Mouse (Mus musculus): ENCODE data around the gene Olfr1214. TPM values are rescaled to one million over a fixed set of nuclear protein-coding genes. Genes with fewer than 3 reads are reported as not detected.

The Olfr1214 gene
- polyA plus RNA-seq, 2 experiments, result not detected

GRCm38 (mm10) chr2:88980181-88980580, 12.3 kb downstream of the Olfr1214 start, which contains the start of gene Gm13762:
Gm13762 (minus strand) TSS chr2:88980281.
- Histone ChIP-seq H3K4me1 (replicated peaks; ENCODE audit: control insufficient read depth in 2 of 2, insufficient read depth in 2 of 2, low read length in 1 of 2) (no peaks in the 10 kb centered on the region), H3K27ac (no peak within 1 kb of the TSS), H3K9me3 (ENCODE audit: control insufficient read depth, low read length) (no peaks in the 10 kb centered on the region), H3K9ac (replicated peaks) (no peak within 1 kb of the TSS), H3K4me3 (ENCODE audit: insufficient read depth in 1 of 2, low read depth in 2 of 2, low read length in 2 of 2) (no peak within 1 kb of the TSS), H3K4me2 (ENCODE audit: low read depth) (no peak within 1 kb of the TSS), H3K27me3 (ENCODE audit: control insufficient read depth, insufficient read depth, low read length) (no peaks in the 10 kb centered on the region), H3K36me3 (replicated peaks; ENCODE audit: control insufficient read depth, insufficient read depth, low read depth) (no peaks in the 10 kb centered on the region)
- 47% methylated on average over 1 of the region's 1 CpGs for WGBS (ENCODE audit: insufficient replicate concordance)
- DNase-seq (ENCODE audit: low read depth in 3 of 3, low spot score in 3 of 3), result no peak
- ATAC-seq (ENCODE audit: insufficient read depth), result no peak
- no peak for TF ChIP-seq CTCF (IDR thresholded peaks at IDR 0.05; ENCODE audit: low read depth)
- TF ChIP-seq EP300 (IDR thresholded peaks at IDR 0.05; ENCODE audit: low read depth), result no peak

- no peaks in the 10 kb centered on the region for H3K36me3 ChIP-seq (replicated peaks; ENCODE audit: control insufficient read depth, insufficient read depth, low read depth)
- ATAC-seq (ENCODE audit: insufficient read depth), result no peak
- no peak within 1 kb of the TSS for H3K4me2 ChIP-seq (ENCODE audit: low read depth)
- H3K9me3 ChIP-seq (ENCODE audit: control insufficient read depth, low read length), result no peaks in the 10 kb centered on the region
- no peaks in the 10 kb centered on the region for H3K27me3 ChIP-seq (ENCODE audit: control insufficient read depth, insufficient read depth, low read length)
- no peak within 1 kb of the TSS for H3K4me3 ChIP-seq (ENCODE audit: insufficient read depth in 1 of 2, low read depth in 2 of 2, low read length in 2 of 2)
- no peak within 1 kb of the TSS for H3K9ac ChIP-seq (replicated peaks)
- H3K4me1 ChIP-seq (replicated peaks; ENCODE audit: control insufficient read depth in 2 of 2, insufficient read depth in 2 of 2, low read length in 1 of 2), result no peaks in the 10 kb centered on the region
- DNase-seq (ENCODE audit: low read depth in 3 of 3, low spot score in 3 of 3), result no peak
- TF ChIP-seq CTCF (IDR thresholded peaks at IDR 0.05; ENCODE audit: low read depth) (no peak), EP300 (IDR thresholded peaks at IDR 0.05; ENCODE audit: low read depth) (no peak)
- no peak within 1 kb of the TSS for H3K27ac ChIP-seq
Measured at GRCm38 (mm10) chr2:88953669-88954068, 38.8 kb downstream of the Olfr1214 start, which contains the start of gene Olfr1212. Olfr1212 (plus strand) TSS chr2:88953969.

DNA sequence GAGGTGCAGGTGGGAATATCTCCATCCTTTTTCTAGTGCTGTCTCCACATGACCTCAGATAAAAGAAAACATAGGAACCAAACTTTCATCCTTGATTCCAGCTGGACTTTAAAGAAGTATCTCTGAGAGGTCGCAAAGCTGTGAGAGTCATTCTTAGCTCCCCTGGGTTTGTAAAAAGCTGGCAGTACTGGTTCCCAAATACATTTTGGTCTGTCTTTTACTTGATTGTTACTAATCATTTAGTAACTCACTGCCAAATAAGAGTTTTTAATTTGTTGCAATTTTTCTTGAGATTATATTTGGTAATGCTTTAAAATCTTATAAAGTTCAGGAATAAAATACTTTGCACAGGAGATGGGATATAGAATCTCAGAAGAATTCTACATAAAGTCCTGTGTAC, 54.4 kb downstream of the Olfr1214 start, which contains the start of gene Olfr1211:
TSS of gene Olfr1211 (minus strand) at position 101 of the 400 bp plus-strand sequence.
- Histone ChIP-seq H3K27ac (no peak within 1 kb of the TSS), H3K27me3 (ENCODE audit: control insufficient read depth, insufficient read depth, low read length) (no peaks in the 10 kb centered on the region), H3K4me2 (ENCODE audit: low read depth) (no peak within 1 kb of the TSS), H3K4me3 (ENCODE audit: insufficient read depth in 1 of 2, low read depth in 2 of 2, low read length in 2 of 2) (no peak within 1 kb of the TSS), H3K4me1 (replicated peaks; ENCODE audit: control insufficient read depth in 2 of 2, insufficient read depth in 2 of 2, low read length in 1 of 2) (no peaks in the 10 kb centered on the region), H3K9me3 (ENCODE audit: control insufficient read depth, low read length) (no peaks in the 10 kb centered on the region), H3K36me3 (replicated peaks; ENCODE audit: control insufficient read depth, insufficient read depth, low read depth) (no peaks in the 10 kb centered on the region), H3K9ac (replicated peaks) (no peak within 1 kb of the TSS)
- no peak for ATAC-seq (ENCODE audit: insufficient read depth)
- TF ChIP-seq CTCF (IDR thresholded peaks at IDR 0.05; ENCODE audit: low read depth), result no peak
- TF ChIP-seq EP300 (IDR thresholded peaks at IDR 0.05; ENCODE audit: low read depth), result no peak
- 71% methylated on average over 1 of the region's 1 CpGs for WGBS (ENCODE audit: insufficient replicate concordance)
- no peak for DNase-seq (ENCODE audit: low read depth in 3 of 3, low spot score in 3 of 3)

Other genes with a start within 250 kb of the Olfr1214 start
- gene Olfr1198, start 241.3 kb downstream of the Olfr1214 start, polyA plus RNA-seq (2012; rRNA removed), result not detected in 2 replicates
- gene Olfr1198, start 241.3 kb downstream of the Olfr1214 start, polyA plus RNA-seq (2014; fragmentation: Nextera tagmentation; extraction: Ambion mirVana), result not detected in 2 replicates
- gene Olfr1199, start 232.2 kb downstream of the Olfr1214 start, polyA plus RNA-seq (2012; rRNA removed), result not detected in 2 replicates
- gene Olfr1199, start 232.2 kb downstream of the Olfr1214 start, polyA plus RNA-seq (2014; fragmentation: Nextera tagmentation; extraction: Ambion mirVana), result not detected in 2 replicates
- not detected in 2 replicates for gene Olfr1200, start 222.2 kb downstream of the Olfr1214 start, polyA plus RNA-seq (2012; rRNA removed)
- gene Olfr1200, start 222.2 kb downstream of the Olfr1214 start, polyA plus RNA-seq (2014; fragmentation: Nextera tagmentation; extraction: Ambion mirVana), result not detected in 2 replicates
- not detected in 2 replicates for gene Olfr1201, start 199.6 kb downstream of the Olfr1214 start, polyA plus RNA-seq (2012; rRNA removed)
- not detected in 2 replicates for gene Olfr1201, start 199.6 kb downstream of the Olfr1214 start, polyA plus RNA-seq (2014; fragmentation: Nextera tagmentation; extraction: Ambion mirVana)
- not detected in 2 replicates for gene Olfr1202, start 178.2 kb downstream of the Olfr1214 start, polyA plus RNA-seq (2012; rRNA removed)
- gene Olfr1202, start 178.2 kb downstream of the Olfr1214 start, polyA plus RNA-seq (2014; fragmentation: Nextera tagmentation; extraction: Ambion mirVana), result not detected in 2 replicates
- gene Olfr1205, start 162.9 kb downstream of the Olfr1214 start, polyA plus RNA-seq (2012; rRNA removed), result not detected in 2 replicates
- not detected in 2 replicates for gene Olfr1205, start 162.9 kb downstream of the Olfr1214 start, polyA plus RNA-seq (2014; fragmentation: Nextera tagmentation; extraction: Ambion mirVana)
- not detected in 2 replicates for gene Olfr1204, start 143.4 kb downstream of the Olfr1214 start, polyA plus RNA-seq (2012; rRNA removed)
- not detected in 2 replicates for gene Olfr1204, start 143.4 kb downstream of the Olfr1214 start, polyA plus RNA-seq (2014; fragmentation: Nextera tagmentation; extraction: Ambion mirVana)
- gene Olfr1206, start 129.4 kb downstream of the Olfr1214 start, polyA plus RNA-seq (2012; rRNA removed), result not detected in 2 replicates
- gene Olfr1206, start 129.4 kb downstream of the Olfr1214 start, polyA plus RNA-seq (2014; fragmentation: Nextera tagmentation; extraction: Ambion mirVana), result not detected in 2 replicates
- not detected in 2 replicates for gene Olfr1208, start 90.3 kb downstream of the Olfr1214 start, polyA plus RNA-seq (2012; rRNA removed)
- not detected in 2 replicates for gene Olfr1208, start 90.3 kb downstream of the Olfr1214 start, polyA plus RNA-seq (2014; fragmentation: Nextera tagmentation; extraction: Ambion mirVana)
- not detected in 2 replicates for gene Olfr1209, start 77.5 kb downstream of the Olfr1214 start, polyA plus RNA-seq (2012; rRNA removed)
- gene Olfr1209, start 77.5 kb downstream of the Olfr1214 start, polyA plus RNA-seq (2014; fragmentation: Nextera tagmentation; extraction: Ambion mirVana), result not detected in 2 replicates
- gene Olfr1211, start 54.5 kb downstream of the Olfr1214 start, polyA plus RNA-seq (2012; rRNA removed), result not detected in 2 replicates
- not detected in 2 replicates for gene Olfr1211, start 54.5 kb downstream of the Olfr1214 start, polyA plus RNA-seq (2014; fragmentation: Nextera tagmentation; extraction: Ambion mirVana)
- gene Olfr1212, start 38.7 kb downstream of the Olfr1214 start, polyA plus RNA-seq (2012; rRNA removed), result not detected in 2 replicates
- gene Olfr1212, start 38.7 kb downstream of the Olfr1214 start, polyA plus RNA-seq (2014; fragmentation: Nextera tagmentation; extraction: Ambion mirVana), result not detected in 2 replicates
- gene Gm13762, start 12.4 kb downstream of the Olfr1214 start, polyA plus RNA-seq (2012; rRNA removed), result not detected in 2 replicates
- not detected in 2 replicates for gene Gm13762, start 12.4 kb downstream of the Olfr1214 start, polyA plus RNA-seq (2014; fragmentation: Nextera tagmentation; extraction: Ambion mirVana)
- not detected in 2 replicates for gene Olfr1215, start 14.3 kb upstream of the Olfr1214 start, polyA plus RNA-seq (2012; rRNA removed)
- gene Olfr1215, start 14.3 kb upstream of the Olfr1214 start, polyA plus RNA-seq (2014; fragmentation: Nextera tagmentation; extraction: Ambion mirVana), result not detected in 2 replicates
- not detected in 2 replicates for gene Olfr1216, start 25.7 kb upstream of the Olfr1214 start, polyA plus RNA-seq (2012; rRNA removed)
- not detected in 2 replicates for gene Olfr1216, start 25.7 kb upstream of the Olfr1214 start, polyA plus RNA-seq (2014; fragmentation: Nextera tagmentation; extraction: Ambion mirVana)
- not detected in 2 replicates for gene Olfr1217, start 39.4 kb upstream of the Olfr1214 start, polyA plus RNA-seq (2012; rRNA removed)
- gene Olfr1217, start 39.4 kb upstream of the Olfr1214 start, polyA plus RNA-seq (2014; fragmentation: Nextera tagmentation; extraction: Ambion mirVana), result not detected in 2 replicates
- not detected in 2 replicates for gene Olfr1218, start 68.5 kb upstream of the Olfr1214 start, polyA plus RNA-seq (2012; rRNA removed)
- gene Olfr1218, start 68.5 kb upstream of the Olfr1214 start, polyA plus RNA-seq (2014; fragmentation: Nextera tagmentation; extraction: Ambion mirVana), result not detected in 2 replicates
- gene Olfr1219, start 90.9 kb upstream of the Olfr1214 start, polyA plus RNA-seq (2012; rRNA removed), result not detected in 2 replicates
- not detected in 2 replicates for gene Olfr1219, start 90.9 kb upstream of the Olfr1214 start, polyA plus RNA-seq (2014; fragmentation: Nextera tagmentation; extraction: Ambion mirVana)
- not detected in 2 replicates for gene Olfr1220, start 114.2 kb upstream of the Olfr1214 start, polyA plus RNA-seq (2012; rRNA removed)
- gene Olfr1220, start 114.2 kb upstream of the Olfr1214 start, polyA plus RNA-seq (2014; fragmentation: Nextera tagmentation; extraction: Ambion mirVana), result not detected in 2 replicates
- not detected in 2 replicates for gene Olfr1221, start 124.6 kb upstream of the Olfr1214 start, polyA plus RNA-seq (2012; rRNA removed)
- gene Olfr1221, start 124.6 kb upstream of the Olfr1214 start, polyA plus RNA-seq (2014; fragmentation: Nextera tagmentation; extraction: Ambion mirVana), result not detected in 2 replicates
- gene Olfr1222, start 140.4 kb upstream of the Olfr1214 start, polyA plus RNA-seq (2012; rRNA removed), result not detected in 2 replicates
- not detected in 2 replicates for gene Olfr1222, start 140.4 kb upstream of the Olfr1214 start, polyA plus RNA-seq (2014; fragmentation: Nextera tagmentation; extraction: Ambion mirVana)
- gene Olfr1223, start 158.9 kb upstream of the Olfr1214 start, polyA plus RNA-seq (2012; rRNA removed), result not detected in 2 replicates
- gene Olfr1223, start 158.9 kb upstream of the Olfr1214 start, polyA plus RNA-seq (2014; fragmentation: Nextera tagmentation; extraction: Ambion mirVana), result not detected in 2 replicates
- not detected in 2 replicates for gene Olfr1224-ps1, start 171.4 kb upstream of the Olfr1214 start, polyA plus RNA-seq (2012; rRNA removed)
- gene Olfr1224-ps1, start 171.4 kb upstream of the Olfr1214 start, polyA plus RNA-seq (2014; fragmentation: Nextera tagmentation; extraction: Ambion mirVana), result not detected in 2 replicates
- not detected in 2 replicates for gene Olfr1225, start 182.0 kb upstream of the Olfr1214 start, polyA plus RNA-seq (2012; rRNA removed)
- gene Olfr1225, start 182.0 kb upstream of the Olfr1214 start, polyA plus RNA-seq (2014; fragmentation: Nextera tagmentation; extraction: Ambion mirVana), result not detected in 2 replicates
- not detected in 2 replicates for gene Olfr1226, start 207.4 kb upstream of the Olfr1214 start, polyA plus RNA-seq (2012; rRNA removed)
- not detected in 2 replicates for gene Olfr1226, start 207.4 kb upstream of the Olfr1214 start, polyA plus RNA-seq (2014; fragmentation: Nextera tagmentation; extraction: Ambion mirVana)

All from liver, embryonic 14.5 days (tissue).